Mouse (Mus musculus): Measurements from ENCODE around the gene Gtpbp1.

The Gtpbp1 gene

DNA sequence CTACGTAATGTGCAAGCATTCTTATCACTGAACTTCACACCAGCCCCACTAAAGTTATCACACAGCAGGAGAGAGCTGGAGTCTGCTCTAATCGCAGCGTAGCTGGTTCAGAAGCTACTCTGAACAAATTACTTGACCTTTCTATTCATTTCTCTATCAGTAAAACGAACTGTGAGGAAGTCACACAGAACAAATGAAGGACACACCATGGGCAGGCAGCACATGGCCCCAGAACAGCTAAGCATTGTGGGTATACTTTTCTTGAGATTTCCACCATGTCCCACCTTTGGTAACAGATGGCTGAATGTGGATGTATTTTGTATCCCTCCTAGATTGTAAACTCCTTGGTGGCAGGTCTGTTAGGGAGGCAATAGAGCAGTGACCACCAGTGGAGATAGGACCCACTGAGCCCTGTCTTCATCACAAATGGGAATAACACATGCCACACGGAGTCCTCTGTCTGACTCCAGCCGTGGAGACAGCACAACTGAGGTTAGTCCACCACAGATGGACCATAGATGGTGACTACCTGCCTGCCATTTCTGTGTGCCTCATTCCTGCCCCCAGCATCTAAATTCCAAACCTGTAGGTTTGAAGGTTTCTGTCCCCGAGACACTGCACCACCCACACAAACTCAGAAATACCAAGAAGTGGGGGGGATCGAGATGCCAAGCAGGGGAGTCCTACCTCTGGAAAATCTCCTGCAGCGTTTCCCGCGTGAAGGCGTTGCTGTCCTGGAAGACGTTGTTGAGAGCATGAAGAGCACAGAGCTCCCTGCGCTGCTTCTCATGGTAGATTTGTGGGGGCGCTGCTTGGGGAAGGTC is 4.4 kb upstream of the Gtpbp1 start:
- no peak for DNase-seq

DNA sequence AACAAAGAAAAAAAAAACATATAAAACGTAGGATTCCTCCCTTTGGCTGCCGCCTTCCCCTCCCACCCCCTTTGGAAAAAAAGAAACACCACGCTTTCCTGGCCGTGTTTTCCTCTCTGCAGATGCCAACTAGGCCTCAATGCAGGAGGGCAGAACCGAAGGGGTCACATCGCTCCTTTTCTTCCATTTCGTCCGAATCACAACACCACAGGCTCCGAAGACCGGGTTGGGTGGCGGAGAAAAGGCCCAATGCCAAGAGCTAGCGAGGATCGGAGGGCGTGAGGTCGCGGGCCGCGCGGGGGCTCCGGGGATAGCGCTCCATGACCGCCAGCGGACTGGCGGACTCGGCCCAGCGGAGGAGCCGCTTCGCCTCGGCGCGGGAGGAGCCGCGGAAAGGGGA is 3.5 kb upstream of the Gtpbp1 start:
- DNase-seq: peak; percentile 27

DNA sequence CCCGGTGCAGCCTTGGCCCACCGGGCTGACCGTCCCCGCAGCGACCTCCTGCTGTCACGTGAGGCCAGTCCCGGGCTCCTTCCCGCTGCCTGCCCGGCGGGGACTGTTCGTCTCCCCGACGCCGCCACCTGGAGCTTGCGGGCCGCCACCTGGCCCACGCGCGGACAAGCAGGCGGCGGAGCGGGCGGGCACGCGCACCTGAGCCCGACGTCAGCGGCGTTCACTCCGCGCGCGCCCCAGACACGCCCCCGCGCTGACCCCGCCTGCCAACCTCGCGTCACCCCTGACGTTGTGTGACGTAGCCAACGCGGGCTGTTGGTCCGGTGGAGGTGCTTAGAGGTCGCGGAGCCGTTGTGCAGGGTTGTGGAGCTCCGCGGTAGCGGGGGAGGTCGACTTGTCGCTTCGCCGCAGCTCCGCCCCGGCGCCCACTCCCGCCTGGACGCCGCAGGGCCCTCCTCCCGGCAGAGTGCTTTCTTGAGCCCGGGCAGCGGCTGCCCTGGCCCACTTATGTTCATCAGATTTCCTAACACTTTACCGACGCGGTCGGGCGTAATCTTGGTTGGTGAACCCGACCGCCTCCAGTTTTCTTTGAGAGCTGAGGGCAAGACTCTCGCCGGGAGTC is 2.9 kb upstream of the Gtpbp1 start, which contains the start of gene Josd1:
TSS of gene Josd1 (minus strand) at position 274 of the 622 bp plus-strand sequence.
- DNase-seq: peak; percentile 96

DNA sequence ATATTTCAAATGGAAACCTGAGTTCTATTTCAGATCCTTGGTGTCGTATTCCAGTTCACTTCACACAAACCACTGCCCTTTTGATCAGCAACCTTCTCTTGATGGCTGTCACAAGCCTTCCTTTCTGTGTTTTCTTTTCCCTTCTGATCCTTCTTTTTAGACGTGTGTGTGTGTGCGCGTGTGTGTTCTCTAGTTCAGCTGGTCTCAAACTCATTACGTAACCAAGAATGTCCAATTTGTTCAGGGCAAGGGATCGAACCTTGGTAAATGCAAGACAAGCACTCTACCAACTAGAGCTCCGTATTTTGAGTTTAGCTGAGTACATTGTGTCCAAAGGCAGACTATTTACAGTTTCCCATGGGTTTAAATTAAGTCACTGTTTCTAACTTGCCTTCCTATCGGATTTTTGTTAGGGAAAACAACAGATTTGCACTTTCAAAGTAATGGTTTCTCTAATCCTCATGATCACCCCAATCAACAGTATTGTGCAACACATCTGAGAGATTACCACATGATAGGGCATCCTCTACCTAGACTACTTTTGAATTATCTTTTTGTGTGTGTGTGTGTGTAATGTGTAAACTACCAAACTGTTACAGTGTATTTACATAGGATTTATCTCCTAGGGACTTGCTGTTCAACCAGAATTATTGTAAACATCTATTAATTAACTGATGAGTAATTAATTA is 2.2 kb upstream of the Gtpbp1 start:
- DNase-seq: no peak

DNA sequence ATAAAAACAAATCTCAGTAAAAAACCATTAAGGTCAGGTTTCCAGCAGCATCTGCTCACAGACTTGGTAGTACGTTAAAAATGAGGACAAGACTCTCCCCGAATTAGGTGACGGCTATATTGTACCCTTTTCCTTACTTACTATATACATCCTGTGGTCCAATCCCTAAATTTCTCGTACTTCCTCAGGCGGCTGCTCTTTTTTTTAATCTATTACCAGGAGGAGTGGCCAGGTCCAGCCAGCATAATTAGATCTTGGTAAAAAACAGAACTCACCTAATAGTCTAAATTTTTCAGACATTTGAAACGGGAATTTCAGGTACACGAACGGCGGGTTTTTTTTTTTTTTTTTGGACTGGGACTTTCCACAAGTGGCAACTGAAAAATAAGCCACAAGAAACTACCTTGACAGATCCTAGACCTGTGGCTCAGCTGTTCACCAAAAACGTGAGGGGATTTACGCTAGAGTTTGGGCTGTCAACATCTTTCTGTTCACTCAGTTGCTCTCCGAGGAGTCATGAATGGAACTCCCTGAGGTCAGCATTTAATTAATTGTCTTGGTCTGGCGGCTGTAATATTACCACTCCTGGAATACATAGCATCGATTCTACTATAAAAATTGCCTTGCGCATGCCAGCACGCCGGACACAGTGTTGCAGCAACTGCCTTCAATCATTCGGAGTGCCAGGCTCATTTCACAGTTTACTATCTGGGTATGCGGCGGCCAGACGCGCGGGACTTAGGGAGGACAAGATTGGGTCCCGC is 801 bp upstream of the Gtpbp1 start:
- no peak for DNase-seq

DNA sequence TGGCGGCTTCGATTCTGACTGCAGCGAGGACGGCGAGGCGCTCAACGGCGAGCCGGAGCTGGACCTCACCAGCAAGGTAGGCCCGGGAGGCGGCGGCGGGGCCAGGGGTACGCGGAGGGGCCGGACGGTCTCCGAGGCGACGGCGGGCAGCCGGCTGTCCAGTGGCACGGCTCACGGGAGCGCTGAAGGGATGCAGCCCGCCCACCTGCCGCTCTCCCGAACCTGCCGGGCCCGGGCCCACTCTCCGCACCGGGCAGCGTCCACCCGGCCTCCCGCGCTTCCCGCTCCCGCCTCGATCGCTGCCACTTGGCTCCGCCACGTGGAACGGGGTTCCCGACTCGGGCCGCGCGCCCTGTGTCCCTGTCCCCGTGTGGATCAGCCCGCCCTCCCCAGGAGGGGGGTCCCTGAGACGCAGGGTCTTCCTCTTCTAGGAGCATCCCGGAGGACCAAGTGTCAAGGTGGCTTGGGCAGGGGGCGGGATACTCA is 421 bp downstream of the Gtpbp1 start:
- peak; percentile 28 for DNase-seq

DNA sequence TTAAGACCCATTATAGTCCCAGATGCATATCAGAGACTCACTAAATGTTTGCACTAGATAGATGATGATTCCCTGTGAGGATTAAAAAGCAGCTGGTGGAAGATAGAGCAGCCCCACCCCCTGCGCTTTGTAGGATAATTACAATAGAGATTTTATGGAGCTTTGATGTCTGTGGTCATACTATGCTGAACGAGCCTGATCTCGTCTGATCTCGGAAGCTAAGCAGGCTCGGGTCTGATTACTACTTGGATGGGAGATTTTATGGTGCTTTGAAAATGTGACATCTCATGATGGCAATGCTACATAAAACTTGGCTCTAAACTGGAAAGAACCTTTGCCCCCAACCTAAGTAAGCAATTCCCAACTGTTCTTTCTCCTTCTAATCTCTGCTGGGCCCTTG is 1.7 kb downstream of the Gtpbp1 start:
- no peak for DNase-seq

DNA sequence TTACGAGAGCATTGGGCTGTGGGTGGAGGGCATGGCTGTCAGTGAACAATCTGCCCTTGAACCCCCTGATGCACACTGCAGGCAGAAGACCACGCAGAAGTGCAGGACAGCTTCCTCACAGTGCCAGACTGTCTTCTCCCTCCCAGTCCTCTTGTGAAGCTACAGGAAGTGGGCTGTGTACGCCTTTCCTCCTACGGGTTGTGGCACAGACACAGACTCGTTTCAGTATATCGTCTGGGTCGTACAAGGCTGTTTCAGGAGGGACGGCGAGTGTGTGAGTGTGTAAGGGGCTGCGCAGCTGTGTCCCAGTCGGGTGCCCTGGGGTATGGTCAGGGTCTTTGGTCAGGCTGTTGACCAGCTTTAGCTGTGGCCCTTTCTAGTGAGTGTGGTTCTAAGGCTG is 3.1 kb downstream of the Gtpbp1 start:
- DNase-seq: peak; percentile 37

DNA sequence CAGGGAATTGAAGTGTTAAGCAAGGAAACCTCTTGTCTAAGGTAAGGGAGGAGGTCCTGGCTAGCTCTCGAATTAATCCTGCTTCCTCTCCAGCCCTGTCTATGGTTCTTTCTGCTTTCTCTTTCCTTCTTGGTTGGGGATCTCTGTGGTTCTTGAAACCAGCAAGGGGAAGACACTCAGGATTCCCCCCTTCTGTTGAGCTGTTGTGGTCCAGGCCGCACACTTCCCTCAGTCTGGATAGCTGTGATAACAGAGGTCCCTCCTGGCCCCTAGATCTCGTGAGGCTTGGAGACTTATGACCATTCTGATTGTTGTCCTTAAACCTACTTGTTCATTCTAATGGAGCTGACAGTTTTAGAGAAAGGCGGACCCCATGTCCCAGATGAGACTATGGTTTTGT is 3.9 kb downstream of the Gtpbp1 start:
- no peak for DNase-seq

DNA sequence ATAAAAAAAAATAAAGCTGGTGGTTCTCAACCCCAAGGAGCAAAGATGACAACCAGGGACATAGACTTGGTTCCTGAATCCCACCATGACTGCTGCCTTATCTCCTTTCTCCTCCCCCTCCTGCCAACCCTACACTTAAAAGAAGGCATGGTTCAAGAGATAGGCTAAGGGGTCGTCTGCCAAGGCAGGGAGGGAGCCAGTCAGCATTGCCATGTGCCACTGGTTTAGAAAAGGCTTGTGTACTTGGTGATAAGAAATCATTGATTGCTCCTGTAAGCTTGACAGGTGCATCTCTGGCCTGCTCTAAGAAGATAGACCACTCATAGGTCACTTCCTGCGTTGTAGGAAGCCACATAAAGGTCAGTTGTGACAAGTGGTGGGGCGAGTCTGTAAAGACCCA is 4.9 kb downstream of the Gtpbp1 start:
- DNase-seq: no peak

DNA sequence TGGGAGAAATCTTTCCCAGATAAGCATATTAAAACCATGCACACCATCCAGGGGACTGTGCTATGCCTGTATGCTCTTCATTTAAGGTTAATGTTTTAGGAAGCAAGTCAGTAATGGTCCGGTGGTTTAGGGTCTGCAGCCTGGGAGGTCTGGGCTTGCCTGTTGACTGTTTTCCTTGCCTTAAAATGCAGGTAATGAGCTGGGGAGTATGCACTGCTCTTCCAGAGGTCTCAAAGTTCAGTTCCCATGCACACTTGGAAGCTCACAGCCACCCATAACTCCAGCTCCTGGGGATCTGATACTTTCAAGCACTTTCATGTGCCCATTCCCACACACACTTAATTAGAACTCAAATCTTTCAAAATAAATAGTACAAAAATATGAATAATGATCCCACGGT is 5.9 kb downstream of the Gtpbp1 start:
- no peak for DNase-seq

DNA sequence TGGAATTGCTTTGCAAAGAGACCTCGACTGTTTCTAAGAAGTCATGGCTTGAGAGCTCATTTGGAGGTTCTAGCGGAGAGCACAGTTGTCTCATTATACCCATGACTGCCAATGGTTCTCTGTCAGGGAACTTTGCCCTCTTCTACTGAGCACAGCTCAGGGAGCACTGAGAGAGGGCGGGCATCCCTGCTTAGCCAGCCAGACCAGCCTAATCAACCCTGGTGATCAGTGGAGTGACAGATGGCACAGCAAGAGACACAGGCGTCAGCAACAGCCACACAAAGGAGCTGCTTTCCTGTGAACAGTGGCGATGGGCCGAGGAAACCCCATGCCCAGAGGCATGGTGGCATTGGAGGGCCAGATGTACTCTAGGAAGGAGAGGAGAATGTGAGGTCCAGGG is 6.4 kb downstream of the Gtpbp1 start:
- no peak for DNase-seq

DNA sequence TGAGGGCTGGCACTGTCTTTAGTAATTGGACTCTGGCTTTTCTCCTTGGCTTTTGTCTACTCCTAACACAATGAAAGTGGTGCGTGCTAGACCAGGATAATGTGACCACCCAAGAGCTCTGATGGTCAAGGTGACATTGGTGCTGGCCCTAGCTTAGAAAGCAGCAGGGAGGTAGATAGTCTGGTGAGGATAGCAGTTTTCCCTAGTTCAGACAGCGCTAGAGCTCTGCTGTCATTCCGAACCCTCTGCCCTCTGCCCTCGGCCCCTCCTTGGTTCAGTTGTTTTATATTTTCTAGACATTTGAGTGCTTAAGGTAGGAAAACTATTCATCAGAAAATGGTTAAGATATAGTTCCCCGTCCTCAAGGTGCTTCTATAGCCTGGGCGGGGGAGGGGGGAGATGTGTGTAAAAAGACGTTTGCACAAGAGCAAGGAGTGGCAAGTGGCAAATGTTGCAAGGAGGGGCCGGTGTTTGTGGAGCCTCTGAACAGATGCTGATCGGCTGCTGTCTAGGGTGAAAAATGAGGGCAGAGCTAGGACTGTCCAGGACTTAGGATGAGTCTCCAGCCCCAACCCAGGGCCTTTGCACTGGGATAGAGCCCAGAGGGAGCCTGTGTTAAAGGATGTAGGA is 7.0 kb downstream of the Gtpbp1 start:
- DNase-seq: no peak

DNA sequence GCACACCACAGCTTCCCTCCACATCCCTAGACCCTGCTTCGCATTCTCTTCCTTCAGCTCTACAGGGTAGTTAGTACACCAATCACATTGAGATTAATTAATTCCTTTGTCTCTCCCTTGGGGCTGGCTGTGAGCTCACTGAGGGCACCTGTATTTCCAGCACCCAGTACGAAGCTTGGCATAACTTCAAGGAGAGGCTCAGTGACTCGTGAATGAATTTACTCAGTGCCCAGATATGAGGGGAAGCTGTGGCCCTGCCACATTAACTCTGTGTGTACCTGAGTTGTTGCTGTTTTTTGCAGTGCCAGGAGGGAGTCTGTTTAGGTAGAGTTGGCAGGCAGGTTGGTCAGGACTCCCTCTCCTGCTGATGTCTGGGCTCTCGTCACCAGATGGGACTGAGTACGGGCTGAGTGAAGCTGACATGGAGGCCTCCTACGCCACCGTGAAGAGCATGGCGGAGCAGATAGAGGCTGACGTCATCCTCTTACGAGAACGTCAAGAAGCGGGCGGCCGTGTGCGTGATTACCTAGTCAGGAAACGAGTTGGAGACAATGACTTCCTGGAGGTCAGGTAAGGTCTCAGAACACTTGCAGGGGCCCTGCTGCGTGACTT is 16.1 kb downstream of the Gtpbp1 start:
- DNase-seq: no peak

DNA sequence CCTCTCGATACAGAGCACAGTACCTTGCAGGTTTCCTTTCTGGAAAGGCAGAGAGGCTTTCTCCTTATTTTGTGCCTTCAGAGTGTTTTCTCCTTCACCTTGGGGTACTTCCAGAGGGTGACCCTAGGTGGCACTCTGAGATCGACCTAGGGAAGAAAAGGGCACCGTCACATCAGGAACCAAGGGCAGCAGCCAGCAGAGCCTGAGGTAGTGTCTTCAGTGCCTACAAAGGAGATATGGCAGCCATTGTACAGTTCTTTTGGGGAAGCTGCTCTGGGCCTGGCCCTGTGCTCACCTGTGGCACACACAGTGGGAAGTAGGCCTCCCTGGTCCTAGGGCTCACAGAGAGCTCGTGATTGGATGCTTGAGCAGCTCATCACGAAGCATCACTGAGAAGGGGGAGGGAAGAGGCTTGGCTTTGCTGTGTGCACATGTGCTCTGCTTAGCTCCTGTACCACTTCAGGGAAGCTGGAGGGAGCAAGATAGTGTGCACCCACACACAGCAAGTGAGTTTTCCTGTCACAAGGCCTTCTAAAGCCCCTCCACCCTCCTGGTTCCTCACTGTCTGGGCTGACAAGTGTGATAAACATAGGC is 17.7 kb downstream of the Gtpbp1 start:
- DNase-seq: no peak

DNA sequence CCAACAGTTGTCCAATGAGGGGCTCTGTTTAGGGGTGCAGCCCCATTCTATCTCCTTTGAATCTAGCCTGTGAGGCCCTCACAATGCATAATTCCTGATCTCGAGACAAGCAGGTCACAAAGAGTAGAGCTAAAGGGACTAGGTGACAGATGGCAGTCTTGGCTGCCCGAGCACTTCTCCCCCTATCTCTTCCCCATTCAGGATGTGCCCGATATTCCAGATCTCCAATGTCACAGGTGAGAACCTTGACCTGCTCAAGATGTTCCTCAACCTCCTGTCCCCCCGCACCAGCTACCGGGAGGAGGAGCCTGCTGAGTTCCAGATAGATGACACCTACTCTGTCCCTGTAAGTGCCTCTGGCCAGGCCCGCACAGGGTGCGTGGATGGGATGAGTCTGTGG is 25.0 kb downstream of the Gtpbp1 start:
- DNase-seq: no peak

DNA sequence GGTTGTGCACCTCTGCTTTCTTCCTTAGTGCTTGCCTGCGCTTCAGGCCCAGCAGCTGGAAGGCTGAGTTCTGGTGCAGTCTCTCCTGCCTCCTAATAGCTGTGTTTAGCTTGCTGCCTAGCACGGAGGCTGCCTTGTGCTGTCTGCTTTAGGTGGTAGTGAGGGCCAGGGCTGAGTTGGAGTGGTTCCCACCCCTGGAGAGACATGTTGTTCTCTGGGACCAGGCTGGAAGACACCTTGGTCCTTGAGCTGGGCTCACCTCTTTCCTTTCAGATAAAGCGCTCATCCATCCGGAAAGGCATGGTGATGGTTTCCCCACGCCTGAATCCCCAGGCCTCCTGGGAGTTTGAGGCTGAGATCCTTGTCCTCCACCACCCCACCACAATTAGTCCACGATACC is 26.1 kb downstream of the Gtpbp1 start:
- DNase-seq: no peak

DNA sequence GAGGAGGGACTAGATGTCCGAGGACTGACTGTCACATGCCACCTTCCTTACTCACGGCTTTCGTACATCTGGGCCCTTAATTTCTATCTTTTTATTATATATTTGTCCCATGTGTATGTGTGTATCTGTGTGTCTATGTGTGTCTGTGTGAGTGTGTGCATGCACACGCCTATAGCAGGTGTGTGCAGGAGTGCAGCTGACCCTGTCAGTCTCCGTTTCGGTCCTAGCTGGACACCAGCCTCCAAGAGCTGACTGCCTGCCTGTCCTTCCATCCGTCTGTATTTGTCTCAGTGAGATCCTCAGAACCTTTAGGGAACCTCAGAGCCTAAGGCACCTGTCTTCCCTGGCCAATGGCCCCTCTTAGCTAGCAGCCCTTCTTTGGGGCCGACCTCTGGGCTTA is 29.6 kb downstream of the Gtpbp1 start:
- DNase-seq: no peak

DNA sequence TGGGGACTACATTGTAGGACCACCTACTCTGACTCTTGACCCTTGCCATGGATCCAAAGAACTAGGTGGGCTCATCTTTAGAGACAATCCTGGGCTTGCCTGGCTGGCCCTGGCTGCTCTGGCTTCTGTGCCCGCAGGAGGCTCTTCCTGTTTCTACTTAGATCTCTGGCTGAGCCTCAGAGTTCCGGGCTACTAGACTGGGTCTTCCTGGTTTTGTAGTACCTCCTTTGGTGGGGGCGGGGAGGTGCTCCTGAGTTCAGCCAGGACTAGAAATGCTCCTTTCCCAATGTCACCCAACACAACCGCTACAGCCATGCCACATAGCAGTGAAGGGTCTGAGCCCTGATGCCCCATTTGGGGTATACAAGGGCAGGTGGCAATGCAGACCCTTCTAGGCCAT is 30.2 kb downstream of the Gtpbp1 start:
- no peak for DNase-seq

DNA sequence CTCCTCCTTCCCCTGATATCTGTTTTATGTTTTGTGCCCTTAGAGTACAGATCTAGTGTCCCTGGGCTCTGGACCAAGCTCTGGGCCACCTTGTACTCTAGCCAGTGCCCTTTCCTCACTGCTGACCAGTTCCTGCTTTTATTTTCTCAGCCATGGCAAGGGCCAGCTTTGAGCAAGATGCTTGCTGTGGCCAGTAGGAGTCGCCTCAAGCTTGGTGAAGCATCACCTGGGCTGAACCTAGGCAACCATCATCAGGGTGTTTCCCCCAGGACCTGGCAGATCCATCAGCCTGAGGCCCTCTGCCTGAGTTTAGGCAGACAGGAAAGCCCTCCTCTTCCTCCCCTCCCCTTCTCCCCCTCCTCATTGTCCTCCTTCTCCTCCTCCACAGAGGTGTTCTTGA is 32.8 kb downstream of the Gtpbp1 start:
- DNase-seq: peak; percentile 62

DNA sequence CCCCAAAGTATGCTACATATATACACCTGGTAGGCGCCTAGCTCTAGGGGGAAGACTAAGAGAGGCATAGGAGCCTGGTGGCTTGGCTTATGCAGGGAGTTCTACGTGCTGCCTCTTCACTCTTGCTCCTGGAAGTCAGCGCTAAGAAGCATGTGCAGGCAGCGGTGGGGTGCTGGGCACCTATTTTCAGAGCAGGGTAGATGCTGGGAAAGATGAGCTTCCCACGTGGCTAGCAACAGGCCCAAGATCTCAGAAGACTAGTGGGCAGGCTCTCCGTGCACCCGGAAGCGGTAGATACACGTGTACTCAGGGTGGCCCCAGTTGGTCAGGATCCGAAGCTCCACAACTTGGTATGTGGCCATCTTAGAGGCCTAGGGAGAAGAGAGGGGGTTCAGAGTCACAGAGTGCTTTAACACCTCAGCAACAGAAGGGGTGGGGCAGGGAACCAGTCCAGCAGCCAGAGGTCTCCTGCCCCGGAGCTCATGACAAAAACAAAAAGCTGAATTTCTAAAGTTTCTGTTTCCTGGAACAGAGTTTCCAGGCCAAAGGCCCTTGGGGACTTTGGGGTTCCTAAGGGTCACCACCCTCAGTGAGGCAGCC is 34.6 kb downstream of the Gtpbp1 start:
- no peak for DNase-seq

All from lung, postnatal 36 days (tissue).